Mouse (Mus musculus) forebrain, embryonic 12.5 days (tissue): ENCODE data around the gene Abcc6. TPM values are rescaled to one million over a fixed set of nuclear protein-coding genes. Genes with fewer than 3 reads are reported as not detected.

Experiments used
- ATAC-seq: fragments of 200-750 bp; cut with Nextera tagmentation; 2 replicates; pipeline ENCODE4 v1.8.0; 2017; ENCODE audit warnings: moderate TSS enrichment; ENCODE audit not compliant: low FRiP score
- H3K27ac ChIP-seq: fragments of 300-500 bp; sonication (generic); 2 replicates; pipeline ENCODE4 v1.5.1; 2016; ENCODE audit warnings: mild to moderate bottlenecking
- H3K27me3 ChIP-seq: fragments of 300-500 bp; sonication (generic); 2 replicates; pipeline ENCODE4 v1.6.1; 2016; ENCODE audit warnings: mild to moderate bottlenecking
- H3K36me3 ChIP-seq: fragments of 300-500 bp; sonication (generic); replicated peaks from 2 replicates; pipeline ENCODE4 v1.6.1; 2016; ENCODE audit warnings: mild to moderate bottlenecking
- H3K4me1 ChIP-seq: fragments of 300-500 bp; sonication (generic); 2 replicates; pipeline ENCODE4 v1.6.1; 2016
- H3K4me2 ChIP-seq: fragments of 300-500 bp; sonication (generic); 2 replicates; pipeline ENCODE4 v1.6.1; 2016; ENCODE audit warnings: mild to moderate bottlenecking, moderate library complexity
- H3K4me3 ChIP-seq: fragments of 300-500 bp; sonication (generic); replicated peaks from 2 replicates; pipeline ENCODE4 v1.5.1; 2016; ENCODE audit warnings: mild to moderate bottlenecking
- H3K9ac ChIP-seq: fragments of 300-500 bp; sonication (generic); 2 replicates; pipeline ENCODE4 v1.6.1; 2016; ENCODE audit warnings: mild to moderate bottlenecking
- H3K9me3 ChIP-seq: fragments of 300-500 bp; sonication (generic); 2 replicates; pipeline ENCODE4 v1.6.1; 2016
- WGBS: fragments of 180-500 bp; shearing (Covaris S2); methylation state at CpG from one replicate; pipeline ENCODE4 v1.1.7; 2016; 5-methylcytosine and 5-hydroxymethylcytosine counted together
- polyA plus RNA-seq: library from polyadenylated mRNA; unstranded; fragments of >200 nt; fragmentation: Nextera tagmentation; extraction: Ambion mirVana; gene quantifications from 2 replicates; pipeline ENCODE4 v1.2.1, GENCODE M21; 2016

Gene Abcc6
- polyA plus RNA-seq, 1 experiment from 2014 or later: 0.10 TPM

DNA sequence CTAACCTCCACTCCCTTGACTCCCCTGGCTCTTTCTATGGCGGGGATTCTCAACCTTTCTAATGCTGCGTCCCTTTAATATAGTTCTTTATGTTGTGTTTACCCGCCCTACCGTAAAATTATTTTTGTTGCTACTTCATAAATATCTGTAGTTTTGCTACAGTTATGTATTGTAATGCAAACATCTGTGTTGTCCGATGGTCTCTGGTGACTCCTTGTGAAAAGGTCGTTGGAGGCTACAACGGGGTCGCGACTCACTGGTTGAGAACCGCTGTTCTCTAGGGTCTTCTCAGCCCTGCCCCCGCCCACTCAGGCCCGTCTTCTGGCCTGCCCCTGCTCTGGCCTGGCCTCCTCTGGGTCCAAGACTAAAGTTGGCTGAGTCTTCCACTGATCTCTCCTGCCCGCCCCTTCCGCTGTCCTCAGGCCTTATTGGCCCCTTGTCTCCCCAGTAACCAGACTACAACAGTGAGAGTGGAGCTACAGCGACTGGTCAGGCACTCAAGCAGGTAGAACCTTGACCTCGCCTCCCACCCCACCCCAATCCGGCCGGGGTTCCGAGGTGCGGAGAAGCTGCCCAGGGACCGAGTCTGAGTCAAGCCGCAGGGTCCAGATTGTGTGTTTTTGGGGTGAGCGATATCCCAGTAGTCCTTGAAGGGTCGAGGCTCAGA is 106.2 kb downstream of the Abcc6 start, which contains the start of gene Ccdc114:
Gene Ccdc114, plus strand, starts transcription at position 311 of the 667 bp plus-strand sequence.
- Histone ChIP-seq H3K9ac (0 out of 2 replicates have a peak within 1 kb of the TSS, but pooled peaks have one; percentile 9), H3K4me2 (peak within 1 kb of the TSS; percentile 58), H3K27ac (peak within 1 kb of the TSS; percentile 78), H3K9me3 (no peaks in the 10 kb centered on the region), H3K27me3 (peaks cover 29% of the 10 kb centered on the region), H3K4me3 (peak within 1 kb of the TSS; percentile 41), H3K36me3 (no peaks in the 10 kb centered on the region), H3K4me1 (peaks cover 11% of the 10 kb centered on the region)
- whole genome bisulfite sequencing: 6% methylated on average over 24 of the region's 24 CpGs
- peak; percentile 56 for ATAC-seq

DNA sequence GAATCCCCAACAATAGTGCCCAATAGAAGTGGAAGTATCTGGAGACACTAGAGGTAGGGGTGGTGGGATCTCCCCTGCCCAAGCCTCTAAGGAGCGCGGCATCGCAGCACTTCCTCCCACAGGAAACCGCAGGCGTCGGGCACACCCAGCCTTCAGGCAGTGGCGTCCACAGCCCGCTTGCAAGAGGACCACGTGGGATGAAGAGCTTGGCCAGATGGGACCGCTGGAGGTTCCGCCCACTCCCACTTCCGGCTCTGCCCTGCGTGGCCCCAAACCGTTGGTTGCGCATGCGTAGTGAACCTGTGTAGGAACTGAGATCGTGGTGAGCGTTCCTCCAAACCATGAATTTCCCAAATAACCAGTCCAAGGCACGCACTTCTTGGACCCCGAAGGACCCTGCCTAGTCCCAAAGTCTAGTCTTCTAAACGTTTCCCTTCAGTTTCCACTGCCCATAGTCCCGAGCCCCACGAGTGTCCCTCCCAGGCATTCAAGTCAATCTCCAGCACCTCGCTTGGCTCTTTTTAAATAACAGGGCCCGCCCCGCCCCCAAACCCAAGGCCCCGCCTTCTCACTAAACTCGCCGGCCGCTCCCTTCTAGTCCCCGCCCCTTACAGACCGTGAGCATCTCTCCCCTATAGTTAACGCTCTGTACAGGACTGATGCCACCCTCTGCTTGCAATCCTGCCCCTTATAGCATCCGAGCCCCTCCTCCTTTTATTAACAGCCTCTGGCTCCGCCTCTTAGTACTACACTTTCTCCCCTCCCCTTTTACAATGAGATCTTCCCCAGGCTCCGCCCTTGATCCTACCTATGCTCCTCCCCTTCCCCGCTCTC is 107.0 kb downstream of the Abcc6 start:
- peak overlapping the region; percentile 41 for H3K4me3 ChIP-seq
- 2% methylated on average over 37 of the region's 37 CpGs for WGBS
- peaks cover 11% of the 10 kb centered on the region for H3K4me1 ChIP-seq
- peak overlapping the region; percentile 58 for H3K4me2 ChIP-seq
- H3K27me3 ChIP-seq: peaks cover 25% of the 10 kb centered on the region
- no peaks in the 10 kb centered on the region for H3K9me3 ChIP-seq
- 0 out of 2 replicates have a peak overlapping the region, but pooled peaks have one; percentile 9 for H3K9ac ChIP-seq
- ATAC-seq: peak; percentile 92
- peak overlapping the region; percentile 78 for H3K27ac ChIP-seq
- H3K36me3 ChIP-seq: no peaks in the 10 kb centered on the region

DNA sequence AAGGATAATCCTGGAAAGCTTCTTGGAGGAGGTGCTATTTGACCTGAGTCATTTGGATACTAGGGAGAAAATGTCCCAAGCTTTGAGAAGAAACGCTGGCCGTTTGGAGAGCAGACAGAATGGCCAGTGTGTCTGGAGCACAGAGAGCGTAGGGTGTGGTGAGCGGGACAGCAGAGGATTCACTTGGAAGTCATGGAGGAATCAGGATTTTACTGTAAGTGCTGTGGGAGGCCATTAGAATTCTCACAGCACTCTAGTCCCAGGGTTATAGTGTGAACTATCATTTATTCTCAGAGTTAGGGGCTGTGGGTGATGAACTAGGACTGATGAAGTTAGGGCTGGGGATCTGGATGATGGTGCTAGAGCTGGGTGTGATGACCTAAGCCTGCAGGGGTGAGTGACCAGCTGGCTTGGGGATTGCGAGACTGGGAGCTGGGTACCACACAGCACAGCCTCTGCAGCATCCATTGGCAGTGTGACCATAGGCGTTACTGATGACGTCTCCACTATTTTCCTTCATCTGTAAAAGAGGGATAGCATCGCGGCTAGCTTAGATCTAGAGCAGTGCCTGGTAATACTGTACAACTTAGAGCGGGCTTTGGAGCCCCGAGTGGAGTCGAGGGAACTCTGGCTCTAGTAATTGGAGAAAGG is 108.0 kb downstream of the Abcc6 start:
- Histone ChIP-seq H3K4me2 (peak overlapping the region; percentile 58), H3K27me3 (peaks cover 18% of the 10 kb centered on the region), H3K36me3 (no peaks in the 10 kb centered on the region), H3K4me3 (no peak overlapping the region), H3K9ac (no peak overlapping the region), H3K4me1 (peaks cover 20% of the 10 kb centered on the region), H3K27ac (peak overlapping the region; percentile 78; the same call in 1 of the 2 replicates), H3K9me3 (no peaks in the 10 kb centered on the region)
- 88% methylated on average over 12 of the region's 12 CpGs for WGBS
- no peak for ATAC-seq

DNA sequence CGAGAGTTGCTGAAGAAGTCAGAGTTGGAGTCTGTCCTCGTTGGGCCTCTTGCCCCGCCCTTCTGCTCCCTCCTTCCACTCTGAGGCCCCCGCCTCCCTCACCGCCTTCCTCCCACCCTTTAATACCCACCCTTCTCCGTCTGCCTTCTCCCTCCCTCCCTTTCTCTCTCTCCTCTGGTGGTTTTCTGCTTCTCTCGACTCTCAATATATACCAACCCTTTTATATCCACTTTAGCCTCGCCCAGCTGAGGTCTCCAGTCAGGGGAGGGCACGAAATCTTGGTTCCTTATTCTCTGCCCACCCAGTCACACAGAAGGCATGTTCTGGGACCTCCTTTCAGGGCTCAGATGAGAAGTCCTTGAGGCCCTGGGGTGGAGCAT is 108.9 kb downstream of the Abcc6 start, which contains the start of gene Emp3:
Gene Emp3, minus strand, starts transcription at position 163 of the 380 bp plus-strand sequence.
- H3K36me3 ChIP-seq: no peaks in the 10 kb centered on the region
- H3K9me3 ChIP-seq: no peaks in the 10 kb centered on the region
- H3K27me3 ChIP-seq: peaks cover 16% of the 10 kb centered on the region; the same call in 1 of the 2 replicates
- H3K4me3 ChIP-seq: peak within 1 kb of the TSS; percentile 7; the same call in 1 of the 2 replicates
- no peak for ATAC-seq
- peak within 1 kb of the TSS; percentile 78; the same call in 1 of the 2 replicates for H3K27ac ChIP-seq
- 0 out of 2 replicates have a peak within 1 kb of the TSS, but pooled peaks have one; percentile 4 for H3K4me2 ChIP-seq
- H3K9ac ChIP-seq: no peak within 1 kb of the TSS
- whole genome bisulfite sequencing: 54% methylated on average over 9 of the region's 9 CpGs
- peaks cover 29% of the 10 kb centered on the region for H3K4me1 ChIP-seq

DNA sequence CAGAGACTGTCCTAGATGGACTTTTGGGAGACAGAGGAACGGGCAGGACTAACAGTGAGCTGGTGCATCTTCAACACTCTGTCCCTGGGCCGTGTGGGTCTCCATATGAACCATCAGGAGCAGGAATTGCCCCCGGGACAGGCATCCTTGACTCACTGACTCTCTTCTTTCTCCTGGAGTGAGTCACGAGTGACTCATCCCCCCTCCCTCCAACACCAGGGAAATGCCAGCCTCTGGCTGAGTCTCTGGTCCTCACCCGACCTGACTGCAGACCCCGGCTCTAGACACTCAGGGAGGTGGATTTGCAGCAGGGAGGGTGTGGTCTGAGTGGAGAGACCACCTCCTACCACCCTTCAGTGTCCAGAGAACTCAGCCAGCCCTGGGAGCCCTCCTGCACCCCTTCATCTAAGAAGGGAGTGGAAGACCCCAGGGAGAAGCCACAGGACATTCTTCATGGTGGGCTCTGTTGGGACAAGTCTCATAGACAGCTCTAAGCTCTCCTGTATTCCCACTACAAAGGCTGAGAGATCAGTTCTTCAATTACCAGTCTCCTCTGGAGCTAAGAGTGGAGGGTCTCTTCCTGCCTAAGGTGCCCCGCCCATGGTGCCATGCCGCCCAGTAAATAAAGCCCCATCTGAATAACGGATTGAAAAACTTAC is 109.4 kb downstream of the Abcc6 start:
- Histone ChIP-seq H3K4me3 (peak overlapping the region; percentile 7; the same call in 1 of the 2 replicates), H3K27ac (no peak overlapping the region), H3K27me3 (peaks cover 14% of the 10 kb centered on the region; the same call in 1 of the 2 replicates), H3K9ac (no peak overlapping the region), H3K4me1 (peaks cover 34% of the 10 kb centered on the region), H3K9me3 (no peaks in the 10 kb centered on the region), H3K4me2 (0 out of 2 replicates have a peak overlapping the region, but pooled peaks have one; percentile 4), H3K36me3 (no peaks in the 10 kb centered on the region)
- ATAC-seq: no peak
- WGBS: 59% methylated on average over 9 of the region's 9 CpGs

DNA sequence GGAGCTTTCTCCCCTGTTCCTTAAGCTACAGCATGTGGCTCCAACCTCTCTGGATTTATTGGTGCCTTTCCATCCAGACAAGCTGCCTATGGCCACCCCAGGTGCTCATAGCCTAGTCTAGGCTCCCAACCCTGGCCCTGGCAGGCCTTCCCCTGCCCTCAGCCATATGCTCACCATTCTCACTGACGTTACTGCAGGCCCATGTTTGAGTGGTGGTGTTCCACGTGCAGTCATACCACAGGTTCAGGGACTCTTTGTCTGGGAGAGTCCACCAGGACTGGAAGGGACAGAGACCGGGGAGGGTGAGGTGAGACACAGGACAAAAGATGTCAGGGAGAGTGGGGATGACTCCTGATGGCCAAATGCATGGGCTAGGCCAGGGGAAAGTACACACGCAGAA is 110.3 kb downstream of the Abcc6 start:
- Histone ChIP-seq H3K36me3 (no peaks in the 10 kb centered on the region), H3K4me1 (peaks cover 34% of the 10 kb centered on the region), H3K9me3 (no peaks in the 10 kb centered on the region), H3K27me3 (peaks cover 14% of the 10 kb centered on the region; the same call in 1 of the 2 replicates), H3K9ac (no peak overlapping the region), H3K27ac (no peak overlapping the region), H3K4me2 (0 out of 2 replicates have a peak overlapping the region, but pooled peaks have one; percentile 4), H3K4me3 (no peak overlapping the region)
- 83% methylated on average over 4 of the region's 4 CpGs for WGBS
- no peak for ATAC-seq

DNA sequence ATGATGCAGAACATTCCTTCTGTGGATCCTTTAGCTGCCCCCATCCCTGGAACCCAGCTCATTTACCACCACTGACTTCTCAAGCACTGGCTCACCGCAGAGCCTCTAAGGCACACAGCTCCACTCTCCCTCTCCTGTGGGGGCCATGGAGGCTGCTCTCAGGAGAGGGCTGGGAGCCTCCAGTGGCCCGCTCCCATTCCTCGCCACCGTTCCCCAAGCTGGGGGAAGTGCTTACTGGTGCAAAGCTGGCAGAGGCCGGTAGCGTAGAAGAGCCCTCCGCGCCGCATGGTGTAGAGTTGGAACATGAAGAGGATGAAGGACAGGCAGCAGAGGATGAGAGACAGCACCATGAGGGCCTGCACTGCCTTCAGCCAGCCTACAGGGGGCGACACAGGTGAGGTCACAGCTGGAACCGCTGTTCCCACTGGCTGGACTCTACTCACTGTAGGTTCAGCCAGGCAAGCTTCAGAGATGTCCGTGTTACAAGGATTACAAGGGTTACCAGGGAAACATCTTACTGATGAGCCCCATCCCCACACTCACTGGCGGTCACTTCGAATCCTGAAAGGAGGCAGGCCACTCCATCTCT is 110.9 kb downstream of the Abcc6 start:
- no peaks in the 10 kb centered on the region for H3K36me3 ChIP-seq
- ATAC-seq: no peak
- H3K27ac ChIP-seq: no peak overlapping the region
- H3K4me2 ChIP-seq: no peak overlapping the region
- peaks cover 34% of the 10 kb centered on the region for H3K4me1 ChIP-seq
- peaks cover 14% of the 10 kb centered on the region; the same call in 1 of the 2 replicates for H3K27me3 ChIP-seq
- no peak overlapping the region for H3K9ac ChIP-seq
- H3K9me3 ChIP-seq: no peaks in the 10 kb centered on the region
- WGBS: 58% methylated on average over 14 of the region's 14 CpGs
- no peak overlapping the region for H3K4me3 ChIP-seq

DNA sequence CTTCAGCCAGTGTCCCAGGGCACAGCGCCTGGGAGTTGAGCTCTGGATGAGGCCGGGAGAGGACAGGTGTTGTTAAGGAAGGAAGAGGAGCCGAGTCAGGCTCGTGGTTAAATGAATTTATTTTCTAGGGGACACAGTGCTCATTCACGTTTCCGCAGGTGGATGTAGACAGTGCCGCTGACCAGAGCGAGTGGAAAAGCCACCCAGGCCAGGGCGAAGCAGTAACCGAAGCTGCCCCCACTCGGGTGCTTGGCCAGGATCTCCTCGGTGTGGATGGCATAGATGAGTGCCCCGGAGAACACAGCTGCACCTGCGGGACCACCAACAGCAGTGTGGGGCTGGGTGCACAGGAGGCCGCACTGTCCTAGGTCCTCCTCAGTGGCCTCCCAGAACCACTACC is 112.2 kb downstream of the Abcc6 start:
- Histone ChIP-seq H3K4me3 (no peak overlapping the region), H3K9ac (no peak overlapping the region), H3K4me1 (peaks cover 29% of the 10 kb centered on the region), H3K27me3 (peaks cover 14% of the 10 kb centered on the region; the same call in 1 of the 2 replicates), H3K4me2 (no peak overlapping the region), H3K36me3 (0 out of 2 replicates have a peak, but pooled peaks cover 2% of the 10 kb centered on the region), H3K27ac (no peak overlapping the region), H3K9me3 (no peaks in the 10 kb centered on the region)
- 91% methylated on average over 15 of the region's 15 CpGs for WGBS
- ATAC-seq: no peak

Other genes starting within 250 kb of the Abcc6 start
- gene Lmtk3, start 246.6 kb downstream of the Abcc6 start, polyA plus RNA-seq: 10.2 and 10.8 TPM in 2 replicates
- 1.5 and 1.9 TPM in 2 replicates for gene Sult2b1, start 245.6 kb downstream of the Abcc6 start, polyA plus RNA-seq
- gene Cyth2, start 215.7 kb downstream of the Abcc6 start, polyA plus RNA-seq: 275 and 276 TPM in 2 replicates
- 0.73 and 0.95 TPM in 2 replicates for gene Kcnj14, start 205.5 kb downstream of the Abcc6 start, polyA plus RNA-seq
- gene Grwd1, start 199.4 kb downstream of the Abcc6 start, polyA plus RNA-seq: 55.5 and 60.0 TPM in 2 replicates
- 38.6 and 44.6 TPM in 2 replicates for gene Kdelr1, start 157.5 kb downstream of the Abcc6 start, polyA plus RNA-seq
- gene Grin2d, start 151.9 kb downstream of the Abcc6 start, polyA plus RNA-seq: 0.33 and 0.47 TPM in 2 replicates
- 0.63 and 0.88 TPM in 2 replicates for gene Syngr4, start 133.6 kb downstream of the Abcc6 start, polyA plus RNA-seq
- 3.3 and 3.9 TPM in 2 replicates for gene Tmem143, start 133.4 kb downstream of the Abcc6 start, polyA plus RNA-seq
- gene Emp3, start 108.9 kb downstream of the Abcc6 start, polyA plus RNA-seq: 19.9 and 20.5 TPM in 2 replicates
- gene Ccdc114, start 106.2 kb downstream of the Abcc6 start, polyA plus RNA-seq: 2.7 and 4.7 TPM in 2 replicates
- gene Nomo1, start 3.4 kb upstream of the Abcc6 start, polyA plus RNA-seq: 32.8 and 33.2 TPM in 2 replicates
- 0.46 and 0.81 TPM in 2 replicates for gene Kcnj11, start 70.5 kb upstream of the Abcc6 start, polyA plus RNA-seq
- 1.4 and 2.5 TPM in 2 replicates for gene Abcc8, start 149.7 kb upstream of the Abcc6 start, polyA plus RNA-seq
- gene Ush1c, start 208.2 kb upstream of the Abcc6 start, polyA plus RNA-seq: 2.5 and 2.9 TPM in 2 replicates
- 0.17 TPM in 1 of 2 replicates, not detected in the other for gene Otog, start 210.7 kb upstream of the Abcc6 start, polyA plus RNA-seq